Mouse (Mus musculus) ovary, postnatal 10 days (tissue): ENCODE measurements around the gene Pdzd8.

Experiments
- DNase-seq: peaks from one replicate; pipeline ENCODE4 v3.0.0; 2022; ENCODE audit warnings: low spot score

The Pdzd8 gene

GRCm38 (mm10) chr19:59345658-59346283 lies at the start of gene Pdzd8:
TSS of gene Pdzd8 (minus strand) at chr19:59345780.
- DNase-seq = peak; percentile 79

- DNase-seq = no peak
These were observed 48.3 kb upstream of the Pdzd8 start for GRCm38 (mm10) chr19:59393777-59394441.

DNA sequence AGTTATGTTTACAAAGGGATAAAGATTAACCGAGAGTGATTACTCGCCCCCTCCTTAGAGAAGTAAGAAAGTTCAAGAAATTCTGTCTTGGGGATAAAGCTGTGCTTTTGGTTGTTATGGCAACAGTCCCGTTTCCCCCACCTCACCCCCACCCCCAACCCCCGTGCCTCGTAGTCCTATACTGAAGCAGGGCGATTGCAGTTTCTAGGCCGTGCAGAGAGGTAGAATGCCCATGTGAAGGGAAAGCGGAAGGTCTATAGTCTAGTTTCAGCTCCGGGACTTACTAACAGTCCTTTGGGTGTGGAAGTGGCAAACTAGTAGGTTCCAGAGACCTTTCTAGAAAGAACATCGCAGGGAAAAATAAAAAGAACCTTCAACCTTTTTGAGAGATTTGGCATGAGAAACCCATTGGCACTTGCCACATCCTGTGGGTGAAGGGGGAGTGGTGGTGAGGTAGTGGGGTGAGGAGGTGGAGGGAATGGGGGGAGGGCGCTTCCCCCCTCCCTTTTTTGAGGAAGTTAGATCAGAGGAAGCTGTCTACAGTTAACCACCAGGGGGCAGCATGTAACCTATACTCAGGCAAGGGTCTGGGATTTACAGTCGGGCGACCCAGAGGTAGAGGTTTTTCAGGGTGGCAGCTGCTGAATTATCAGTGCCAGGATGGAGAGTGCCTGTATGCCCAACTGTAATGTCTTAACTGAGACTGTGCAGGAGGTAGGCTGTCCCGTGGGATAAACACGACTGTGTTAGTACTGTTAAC lies 43.4 kb upstream of the Pdzd8 start:
- no peak for DNase-seq

DNA sequence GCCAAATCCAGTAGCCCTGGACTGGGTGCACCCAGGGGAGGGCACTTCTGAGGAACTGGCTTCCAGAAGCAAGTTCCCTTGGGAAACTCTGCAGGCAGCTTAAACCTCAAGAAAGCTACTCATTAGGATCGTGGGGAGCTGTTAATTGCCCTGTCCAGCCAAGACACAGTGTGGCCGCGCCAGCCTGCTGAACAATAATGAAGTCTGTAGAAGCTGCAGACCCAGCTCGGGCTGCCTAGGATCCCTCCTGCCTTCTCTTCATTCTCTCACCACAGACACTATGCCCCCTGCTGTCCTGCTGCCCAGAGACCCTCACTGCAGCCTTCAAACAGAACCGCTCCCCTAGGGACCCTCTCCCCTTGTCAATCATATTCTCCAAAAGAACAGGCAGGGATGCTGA lies 42.8 kb upstream of the Pdzd8 start:
- DNase-seq = no peak

- no peak for DNase-seq
These were observed 41.6 kb upstream of the Pdzd8 start for GRCm38 (mm10) chr19:59387178-59387577.

- no peak for DNase-seq
These were observed 39.3 kb upstream of the Pdzd8 start for GRCm38 (mm10) chr19:59384582-59385495.

DNA sequence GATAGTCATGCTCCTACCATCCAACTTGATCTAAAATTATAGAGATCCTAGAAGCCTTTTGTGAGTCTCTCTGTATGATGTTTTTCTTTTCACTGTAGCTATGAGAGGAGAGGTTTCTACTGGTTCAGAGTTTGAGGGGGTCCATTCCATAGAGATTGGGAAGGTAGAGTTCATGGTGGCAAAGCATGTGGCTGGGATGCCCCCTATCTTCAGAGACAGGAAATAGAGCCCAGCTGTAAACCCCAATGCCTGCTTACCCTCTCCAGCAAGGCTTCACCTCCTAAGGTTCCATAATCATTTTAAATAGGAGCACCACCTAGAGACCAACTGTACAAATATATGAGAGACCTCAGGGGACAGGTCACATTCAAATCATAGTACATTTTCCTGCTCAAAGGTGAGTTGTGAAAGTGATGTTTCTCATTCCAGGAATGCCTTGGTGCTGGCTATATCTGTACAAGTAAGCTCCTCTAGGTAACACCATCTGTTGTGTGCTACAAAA lies 36.9 kb upstream of the Pdzd8 start:
- no peak for DNase-seq

- DNase-seq = no peak
These were observed 34.4 kb upstream of the Pdzd8 start for GRCm38 (mm10) chr19:59379995-59380394.

DNA sequence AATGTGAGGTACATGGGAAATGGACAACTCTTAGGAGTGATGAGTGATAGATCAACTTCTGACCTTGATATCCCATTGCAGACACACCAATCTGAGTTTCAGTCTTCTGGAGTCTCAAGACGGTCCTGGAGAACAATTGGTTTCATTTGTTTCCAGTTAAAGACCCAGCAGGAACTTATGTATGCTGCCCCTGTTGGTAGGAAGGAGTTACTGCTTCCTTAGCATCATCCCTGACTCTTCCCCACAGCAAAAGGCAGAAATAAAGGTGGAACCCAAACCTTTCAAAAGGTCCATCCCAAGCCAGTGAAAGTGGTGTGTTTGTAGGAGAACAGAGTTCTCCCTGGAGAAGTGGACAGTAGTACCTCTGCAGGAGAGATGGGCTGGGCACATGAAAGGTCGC lies 30.9 kb upstream of the Pdzd8 start:
- DNase-seq = no peak

DNA sequence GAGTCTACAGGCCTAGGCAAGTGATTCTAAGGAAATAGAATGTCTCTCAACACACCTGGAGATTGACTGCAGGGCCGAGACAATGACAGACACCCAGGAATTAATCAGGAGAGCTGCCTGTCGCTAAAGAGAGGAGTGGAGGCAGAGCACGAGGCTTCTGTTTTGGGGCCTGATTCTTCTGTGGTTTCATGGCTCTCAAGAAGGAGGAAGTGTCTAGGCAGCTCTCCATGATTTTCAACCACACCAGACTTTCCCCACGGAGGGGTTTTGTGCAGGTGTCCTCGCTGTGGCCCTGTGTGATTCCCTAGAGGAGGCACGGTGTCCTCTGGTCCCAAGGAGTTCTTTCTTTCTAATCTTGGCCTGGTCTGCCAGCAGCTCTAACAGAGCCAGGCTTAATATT lies 29.4 kb upstream of the Pdzd8 start:
- DNase-seq = no peak

DNA sequence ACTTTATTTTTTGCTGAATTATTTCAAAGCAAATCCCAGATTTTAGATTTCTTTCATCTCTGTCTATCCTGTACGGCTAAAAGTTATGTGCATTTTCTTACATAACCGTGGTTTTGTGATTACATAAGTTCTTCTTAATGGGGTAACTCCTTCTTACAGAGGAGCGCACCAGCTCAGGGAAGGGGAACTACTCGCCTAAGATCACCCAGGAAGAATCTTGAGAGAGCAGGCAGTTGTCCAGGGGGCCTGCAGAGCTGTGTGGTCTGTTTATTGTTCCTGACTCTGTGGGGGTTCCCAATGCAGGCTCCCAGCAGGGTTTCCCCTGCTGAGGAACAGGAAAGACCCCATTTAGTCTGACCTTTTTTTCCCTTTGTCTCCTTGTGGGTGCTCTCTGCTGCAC lies 27.3 kb upstream of the Pdzd8 start:
- no peak for DNase-seq

DNA sequence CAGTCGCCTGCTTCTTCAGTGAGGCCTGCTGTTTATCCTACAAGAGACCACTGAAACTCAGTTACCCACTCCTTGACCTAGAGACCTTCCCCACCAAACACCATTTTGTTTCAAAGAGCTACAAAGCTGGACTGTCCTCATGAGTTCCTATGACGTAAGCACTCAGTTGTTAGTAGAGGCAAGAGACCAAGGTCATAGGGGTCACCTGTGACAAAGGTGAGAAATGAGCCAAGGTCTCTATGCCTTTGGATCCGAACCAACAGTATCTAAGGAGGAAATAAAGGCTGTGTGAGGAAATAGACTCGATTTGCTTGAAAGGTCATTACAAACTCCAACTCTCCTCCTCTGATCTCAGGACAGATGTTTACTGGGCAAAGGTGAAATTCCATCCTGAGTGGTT lies 25.4 kb upstream of the Pdzd8 start:
- DNase-seq = no peak

GRCm38 (mm10) chr19:59367892-59368291 lies 22.3 kb upstream of the Pdzd8 start:
- no peak for DNase-seq

- no peak for DNase-seq
These were observed 21.1 kb upstream of the Pdzd8 start for GRCm38 (mm10) chr19:59366724-59367123.

DNA sequence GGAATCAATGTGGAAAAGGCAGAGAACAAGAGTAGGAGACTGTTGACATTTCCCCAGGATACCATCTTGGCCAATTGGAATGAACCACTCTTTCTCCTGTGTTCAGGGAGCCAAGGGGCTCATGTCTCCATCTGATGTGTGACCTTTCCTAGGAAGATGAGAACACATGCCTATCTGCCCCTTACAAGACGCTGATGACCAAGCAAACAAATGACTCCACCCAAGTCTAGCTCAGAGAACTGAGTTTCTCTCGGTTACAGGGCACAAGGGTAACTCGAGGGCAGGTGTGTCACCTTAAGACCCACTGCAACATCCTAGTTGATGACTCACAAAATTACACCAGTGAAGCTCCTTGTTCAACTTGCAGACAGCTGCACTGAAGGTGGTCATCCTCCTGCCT lies 18.1 kb upstream of the Pdzd8 start:
- no peak for DNase-seq

GRCm38 (mm10) chr19:59362646-59363045 lies 17.1 kb upstream of the Pdzd8 start:
- no peak for DNase-seq

- no peak for DNase-seq
These were observed 14.9 kb upstream of the Pdzd8 start for GRCm38 (mm10) chr19:59360486-59360896.

- DNase-seq = no peak
These were observed 13.6 kb upstream of the Pdzd8 start for GRCm38 (mm10) chr19:59359202-59359601.

DNA sequence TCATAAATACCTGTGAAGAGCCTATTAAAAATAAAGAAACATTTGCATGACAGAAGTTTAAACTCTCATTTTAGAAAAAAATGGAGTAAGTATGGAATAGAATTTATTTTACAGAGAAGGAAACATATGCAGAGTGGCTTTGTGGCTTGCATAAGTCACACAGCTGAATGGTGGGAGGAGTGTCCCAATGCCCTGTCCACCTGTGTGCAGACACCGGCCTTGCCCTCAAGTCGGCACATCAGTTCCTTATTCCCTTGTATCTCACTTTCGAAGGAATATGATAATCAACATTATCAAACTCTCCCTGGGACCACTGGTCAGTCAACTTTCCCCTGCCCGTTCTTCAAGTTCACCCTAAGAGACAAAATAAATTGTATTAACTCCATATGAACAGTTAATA lies 12.3 kb upstream of the Pdzd8 start:
- no peak for DNase-seq

DNA sequence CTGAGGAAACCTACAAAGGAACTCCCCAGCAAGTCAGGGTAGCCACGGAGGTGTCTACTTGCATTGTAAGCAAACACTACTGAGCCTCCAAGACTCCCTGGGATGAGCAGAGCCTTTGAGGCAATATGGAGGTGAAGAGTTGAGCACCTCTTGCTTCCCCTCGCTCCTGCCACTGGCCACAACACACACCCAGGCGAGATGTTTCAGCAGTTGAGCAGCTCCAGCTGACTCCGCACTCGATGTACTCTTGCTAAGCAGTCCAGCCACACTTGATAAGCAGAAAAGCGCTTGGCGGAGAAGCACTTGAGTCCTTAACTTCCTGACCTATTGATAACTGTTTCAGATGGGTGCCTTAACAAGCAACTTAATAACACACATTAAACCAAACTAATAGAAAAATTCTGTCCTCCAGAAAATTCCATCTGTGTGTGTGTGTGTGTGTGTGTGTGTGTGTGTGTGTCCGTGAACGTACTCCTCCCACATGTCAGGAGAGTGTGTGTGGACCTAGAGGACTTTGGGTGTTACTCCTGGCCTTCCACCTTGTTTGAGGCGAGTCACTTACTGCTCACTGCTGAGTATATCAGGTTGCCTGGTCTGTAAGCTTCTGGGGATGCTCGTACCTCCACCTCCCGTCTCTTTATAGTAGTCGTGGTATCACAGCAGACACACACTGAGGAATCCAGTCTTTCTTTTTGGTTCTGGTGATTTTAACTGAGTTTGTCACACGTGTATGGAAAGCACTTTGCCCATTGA lies 11.4 kb upstream of the Pdzd8 start:
- DNase-seq = no peak

- DNase-seq = no peak
These were observed 10.8 kb upstream of the Pdzd8 start for GRCm38 (mm10) chr19:59356388-59356787.
